Mouse (Mus musculus): ENCODE results near the gene Zdhhc6. TPM values are rescaled to one million over a fixed set of nuclear protein-coding genes. Genes with fewer than 3 reads are reported as not detected.

Gene Zdhhc6
- polyA plus RNA-seq, 1 experiment from 2014 or later: 81.9 TPM

GRCm38 (mm10) chr19:55254513-55255016 lies 61.3 kb downstream of the Zdhhc6 start:
- H3K9ac ChIP-seq: peak overlapping the region; percentile 85
- peak; percentile 73 for ATAC-seq
- H3K4me1 ChIP-seq: peaks cover 67% of the 10 kb centered on the region
- peak overlapping the region; percentile 92 for H3K27ac ChIP-seq
- peaks cover 22% of the 10 kb centered on the region for H3K36me3 ChIP-seq
- no peaks in the 10 kb centered on the region for H3K27me3 ChIP-seq (replicated peaks)
- 8% methylated on average over 5 of the region's 5 CpGs for WGBS (ENCODE audit: insufficient replicate concordance)
- peak overlapping the region; percentile 77 for H3K4me3 ChIP-seq
- H3K4me2 ChIP-seq: peak overlapping the region; percentile 92
- H3K9me3 ChIP-seq (replicated peaks): no peaks in the 10 kb centered on the region

- Histone ChIP-seq H3K9me3 (replicated peaks) (no peaks in the 10 kb centered on the region), H3K9ac (peak overlapping the region; percentile 85), H3K36me3 (peaks cover 16% of the 10 kb centered on the region), H3K4me3 (peak overlapping the region; percentile 77), H3K27me3 (replicated peaks) (no peaks in the 10 kb centered on the region), H3K27ac (peak overlapping the region; percentile 92), H3K4me1 (peaks cover 59% of the 10 kb centered on the region), H3K4me2 (peak overlapping the region; percentile 92)
- under 1% methylated on average over 32 of the region's 32 CpGs for WGBS (ENCODE audit: insufficient replicate concordance)
- ATAC-seq: peak; percentile 71
Measured at GRCm38 (mm10) chr19:55253570-55254441, 62.0 kb downstream of the Zdhhc6 start.

- Histone ChIP-seq H3K4me3 (peak overlapping the region; percentile 77), H3K27ac (peak overlapping the region; percentile 92), H3K4me2 (peak overlapping the region; percentile 92), H3K27me3 (replicated peaks) (no peaks in the 10 kb centered on the region), H3K36me3 (peaks cover 13% of the 10 kb centered on the region), H3K9ac (peak overlapping the region; percentile 85), H3K9me3 (replicated peaks) (no peaks in the 10 kb centered on the region), H3K4me1 (peaks cover 55% of the 10 kb centered on the region)
- WGBS (ENCODE audit: insufficient replicate concordance): under 1% methylated on average over 9 of the region's 9 CpGs
- ATAC-seq: peak; percentile 19; the same call in 1 of the 2 replicates
Measured at GRCm38 (mm10) chr19:55253239-55253569, 62.6 kb downstream of the Zdhhc6 start.

GRCm38 (mm10) chr19:55251383-55252124 lies 64.3 kb downstream of the Zdhhc6 start, which contains the start of gene Acsl5:
Acsl5 (plus strand) TSS chr19:55251938.
- ATAC-seq: no peak
- 83% methylated on average over 9 of the region's 9 CpGs for WGBS (ENCODE audit: insufficient replicate concordance)
- peak within 1 kb of the TSS; percentile 85; the same call in 1 of the 2 replicates for H3K9ac ChIP-seq
- H3K36me3 ChIP-seq: peaks cover 4% of the 10 kb centered on the region; the same call in 1 of the 2 replicates
- H3K27me3 ChIP-seq (replicated peaks): no peaks in the 10 kb centered on the region
- H3K9me3 ChIP-seq (replicated peaks): no peaks in the 10 kb centered on the region
- peak within 1 kb of the TSS; percentile 92 for H3K4me2 ChIP-seq
- H3K4me1 ChIP-seq: peaks cover 51% of the 10 kb centered on the region
- 0 out of 2 replicates have a peak within 1 kb of the TSS, but pooled peaks have one; percentile 24 for H3K27ac ChIP-seq
- H3K4me3 ChIP-seq: peak within 1 kb of the TSS; percentile 77

GRCm38 (mm10) chr19:55250451-55250850 lies 65.4 kb downstream of the Zdhhc6 start:
- Histone ChIP-seq H3K4me1 (peaks cover 50% of the 10 kb centered on the region), H3K9ac (no peak overlapping the region), H3K27ac (no peak overlapping the region), H3K4me2 (no peak overlapping the region), H3K36me3 (no peaks in the 10 kb centered on the region), H3K4me3 (no peak overlapping the region), H3K9me3 (replicated peaks) (no peaks in the 10 kb centered on the region), H3K27me3 (replicated peaks) (no peaks in the 10 kb centered on the region)
- no peak for ATAC-seq
- 74% methylated on average over 5 of the region's 5 CpGs for WGBS (ENCODE audit: insufficient replicate concordance)

- Histone ChIP-seq H3K27ac (peak overlapping the region; percentile 53), H3K36me3 (no peaks in the 10 kb centered on the region), H3K27me3 (replicated peaks) (no peaks in the 10 kb centered on the region), H3K9ac (peak overlapping the region; percentile 2; the same call in 1 of the 2 replicates), H3K4me2 (peak overlapping the region; percentile 26), H3K9me3 (replicated peaks) (no peaks in the 10 kb centered on the region), H3K4me1 (peaks cover 49% of the 10 kb centered on the region), H3K4me3 (no peak overlapping the region)
- peak; percentile 62 for ATAC-seq
- WGBS (ENCODE audit: insufficient replicate concordance): 26% methylated on average over 9 of the region's 9 CpGs
Measured at GRCm38 (mm10) chr19:55247991-55248520, 67.8 kb downstream of the Zdhhc6 start.

- Histone ChIP-seq H3K4me3 (no peak overlapping the region), H3K4me2 (peak overlapping the region; percentile 26; the same call in 1 of the 2 replicates), H3K4me1 (peaks cover 45% of the 10 kb centered on the region), H3K9me3 (replicated peaks) (no peaks in the 10 kb centered on the region), H3K9ac (0 out of 2 replicates have a peak overlapping the region, but pooled peaks have one; percentile 2), H3K36me3 (no peaks in the 10 kb centered on the region), H3K27me3 (replicated peaks) (no peaks in the 10 kb centered on the region), H3K27ac (peak overlapping the region; percentile 53; the same call in 1 of the 2 replicates)
- no peak for ATAC-seq
- 77% methylated on average over 5 of the region's 5 CpGs for WGBS (ENCODE audit: insufficient replicate concordance)
Measured at GRCm38 (mm10) chr19:55247563-55247962, 68.3 kb downstream of the Zdhhc6 start.

GRCm38 (mm10) chr19:55244791-55245231 lies 71.0 kb downstream of the Zdhhc6 start:
- H3K27ac ChIP-seq: peak overlapping the region; percentile 57; the same call in 1 of the 2 replicates
- peaks cover 38% of the 10 kb centered on the region for H3K4me1 ChIP-seq
- H3K27me3 ChIP-seq (replicated peaks): no peaks in the 10 kb centered on the region
- no peaks in the 10 kb centered on the region for H3K9me3 ChIP-seq (replicated peaks)
- H3K4me3 ChIP-seq: no peak overlapping the region
- no peaks in the 10 kb centered on the region for H3K36me3 ChIP-seq
- peak; percentile 81 for ATAC-seq
- no peak overlapping the region for H3K4me2 ChIP-seq
- WGBS (ENCODE audit: insufficient replicate concordance): 18% methylated on average over 7 of the region's 7 CpGs
- H3K9ac ChIP-seq: no peak overlapping the region

- H3K4me1 ChIP-seq: peaks cover 22% of the 10 kb centered on the region
- no peak within 1 kb of the TSS for H3K9ac ChIP-seq
- no peaks in the 10 kb centered on the region for H3K36me3 ChIP-seq
- WGBS (ENCODE audit: insufficient replicate concordance): 68% methylated on average over 6 of the region's 6 CpGs
- H3K27ac ChIP-seq: no peak within 1 kb of the TSS
- peaks cover 7% of the 10 kb centered on the region; the same call in 1 of the 2 replicates for H3K27me3 ChIP-seq (replicated peaks)
- no peaks in the 10 kb centered on the region for H3K9me3 ChIP-seq (replicated peaks)
- no peak for ATAC-seq
- H3K4me3 ChIP-seq: no peak within 1 kb of the TSS
- H3K4me2 ChIP-seq: no peak within 1 kb of the TSS
Measured at GRCm38 (mm10) chr19:55241186-55241645, 74.6 kb downstream of the Zdhhc6 start, which contains the start of gene Gucy2g. Gucy2g (minus strand) TSS chr19:55241236.

GRCm38 (mm10) chr19:55239766-55240426 lies 75.9 kb downstream of the Zdhhc6 start:
- Histone ChIP-seq H3K9ac (no peak overlapping the region), H3K36me3 (no peaks in the 10 kb centered on the region), H3K4me2 (no peak overlapping the region), H3K27me3 (replicated peaks) (peaks cover 7% of the 10 kb centered on the region; the same call in 1 of the 2 replicates), H3K27ac (no peak overlapping the region), H3K4me1 (peaks cover 12% of the 10 kb centered on the region), H3K9me3 (replicated peaks) (no peaks in the 10 kb centered on the region), H3K4me3 (no peak overlapping the region)
- ATAC-seq: no peak
- 50% methylated on average over 6 of the region's 6 CpGs for WGBS (ENCODE audit: insufficient replicate concordance)

- WGBS (ENCODE audit: insufficient replicate concordance): 60% methylated on average over 5 of the region's 5 CpGs
- no peak for ATAC-seq
- no peak overlapping the region for H3K9ac ChIP-seq
- H3K27ac ChIP-seq: no peak overlapping the region
- H3K9me3 ChIP-seq (replicated peaks): no peaks in the 10 kb centered on the region
- peaks cover 22% of the 10 kb centered on the region for H3K4me1 ChIP-seq
- H3K4me3 ChIP-seq: no peak overlapping the region
- no peak overlapping the region for H3K4me2 ChIP-seq
- no peaks in the 10 kb centered on the region for H3K36me3 ChIP-seq
- peaks cover 7% of the 10 kb centered on the region; the same call in 1 of the 2 replicates for H3K27me3 ChIP-seq (replicated peaks)
Measured at GRCm38 (mm10) chr19:55236564-55236963, 79.3 kb downstream of the Zdhhc6 start.

Data from liver, embryonic 12.5 days (tissue).